Mouse (Mus musculus) ES-Bruce4 (cell line): ENCODE measurements around the gene Rag1.

Experiments
- CTCF ChIP-seq: IDR thresholded peaks from one replicate; pipeline ENCODE4 v1.8.1; 2011; ENCODE audit warnings: low read depth, low read length
- POLR2A ChIP-seq: IDR thresholded peaks from one replicate; pipeline ENCODE4 v1.8.1; 2011; ENCODE audit warnings: low read length; ENCODE audit not compliant: insufficient read depth

DNA sequence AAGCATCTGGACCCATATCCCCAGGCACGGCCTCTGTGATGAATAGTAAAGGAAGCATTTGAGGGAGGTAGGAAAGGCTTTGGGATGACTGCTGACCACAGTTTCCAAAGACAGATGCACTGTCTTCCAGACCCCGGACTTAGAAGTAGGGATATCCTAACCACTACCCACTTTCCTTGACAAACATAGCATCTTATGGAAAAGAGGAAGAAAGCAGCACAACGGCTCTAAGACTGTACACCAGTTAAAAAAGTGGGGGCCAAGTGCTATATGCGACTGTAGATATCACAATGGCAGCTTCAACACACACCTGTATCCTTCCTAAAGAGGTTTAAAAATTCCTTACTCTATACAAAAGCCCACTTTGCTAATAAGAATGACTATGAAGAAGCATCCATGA lies 30.9 kb downstream of the Rag1 start:
- TF ChIP-seq CTCF (no peak), POLR2A (no peak)
